8 mouse cellular contexts compared by ENCODE assay signal in the genomic region with DNA sequence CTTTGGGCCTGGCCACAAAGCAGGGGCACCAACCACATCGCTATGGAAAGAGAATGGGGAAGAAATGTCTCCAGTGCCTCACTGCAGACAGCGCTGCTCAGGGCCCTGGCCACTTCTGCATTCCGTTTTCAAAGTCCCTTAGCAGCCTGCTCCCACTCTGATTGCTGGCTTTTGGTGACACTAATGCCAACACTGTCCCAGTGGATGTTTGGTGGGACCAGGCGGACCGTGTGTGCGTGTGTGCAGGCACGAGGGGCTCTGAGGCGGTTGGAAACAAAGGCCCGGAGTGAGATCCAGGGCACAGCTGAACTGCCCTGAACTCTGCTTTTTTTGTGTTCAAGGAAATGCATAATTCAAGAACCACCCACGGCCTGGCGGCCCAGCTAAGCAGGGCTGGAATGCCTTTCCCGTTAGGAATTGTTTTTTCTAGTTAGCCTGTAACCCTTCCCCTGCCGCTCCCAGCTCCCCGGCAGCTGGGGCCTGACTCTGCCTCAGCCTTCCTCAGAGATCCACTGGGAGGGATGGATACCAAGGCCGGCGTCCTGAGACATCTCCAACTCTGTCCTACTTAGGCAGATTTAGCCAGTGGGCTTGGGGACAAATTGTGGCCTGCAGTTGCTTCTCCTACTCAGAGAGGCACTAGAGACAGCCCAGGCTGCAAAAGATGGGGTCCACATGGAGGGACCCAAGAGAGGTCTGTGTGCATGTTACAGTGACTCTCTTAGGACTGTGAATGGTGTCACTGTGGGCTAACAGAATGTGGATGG.
DNase-seq lines count a peak whose midpoint lies in the region; ATAC-seq and TF ChIP-seq lines count a peak whose summit lies in the region.

No protein-coding gene starts in this region.

- H3K4me1 ChIP-seq in spleen, adult 2 months (ENCODE audit: control insufficient read depth, insufficient read depth, insufficient read length): no peaks in the 10 kb centered on the region

- H3K4me3 ChIP-seq in spleen, adult 2 months (ENCODE audit: extremely low read depth, insufficient read depth, insufficient read length): no peak overlapping the region

- H3K36me3 ChIP-seq in spleen, adult 2 months (ENCODE audit: control insufficient read depth, insufficient read depth, low read length): no peaks in the 10 kb centered on the region

- H3K27me3 ChIP-seq in spleen, adult 2 months (ENCODE audit: control insufficient read depth, insufficient read depth, low read length): no peaks in the 10 kb centered on the region

- 59% methylated on average over 16 of the region's 16 CpGs for WGBS in spleen, adult 2 months

- no peak for TF ChIP-seq CTCF in spleen, adult 2 months (IDR thresholded peaks at IDR 0.05; ENCODE audit: extremely low read depth, insufficient read depth, insufficient read length, insufficient replicate concordance)

- H3K27ac ChIP-seq in spleen, adult 2 months (ENCODE audit: insufficient read depth, low read length): peak overlapping the region; percentile 54

- peak; percentile 54 to 65 for ATAC-seq in hematopoietic stem cell, adult 5-6 weeks (replicated peaks in 1 of 2; ENCODE audit: insufficient read depth in 1 of 2, low FRiP score in 2 of 2, low TSS enrichment in 1 of 2, low read depth in 1 of 2, poor library complexity in 2 of 2, severe bottlenecking in 2 of 2)

- no peak for TF ChIP-seq POLR2A in spleen, adult 2 months (IDR thresholded peaks at IDR 0.05; ENCODE audit: low read depth, low read length)

- no peak for DNase-seq in spleen, adult 2 months (ENCODE audit: low read depth in 1 of 2, low spot score in 2 of 2)
- no peak for DNase-seq in spleen, postnatal 10 days (ENCODE audit: low spot score in 2 of 2)
- DNase-seq in frontal cortex, postnatal 10 days (ENCODE audit: low spot score in 2 of 2): peak; percentile 58 to 63
- peak; percentile 44 to 59 for DNase-seq in layer of hippocampus, postnatal 10 days (ENCODE audit: low spot score in 2 of 2)
- DNase-seq in lung, postnatal 10 days: peak; percentile 82
- peak; percentile 43 for DNase-seq in right cerebral cortex, postnatal 14 days
- DNase-seq in spleen, postnatal 36 days (ENCODE audit: low spot score in 2 of 2): no peak

Comparison
In these comparisons a context has a peak if more than half of its experiments do, and no peak if none do; other contexts are left out.
1. DNase-seq: peak in frontal cortex, postnatal 10 days (2 of 2), layer of hippocampus, postnatal 10 days (2 of 2), lung, postnatal 10 days (single experiment) and right cerebral cortex, postnatal 14 days (single experiment); none in spleen, adult 2 months (0 of 2), spleen, postnatal 10 days (0 of 2) and spleen, postnatal 36 days (0 of 2).